Mouse (Mus musculus) spleen, postnatal 14 days (tissue): ENCODE measurements around the gene Kbtbd2.

Source experiments
- DNase-seq, 2 experiments: peaks; one replicate each; pipeline ENCODE4 v3.0.0; 2021 to 2022; ENCODE audit warnings: low spot score in 2 of 2

The Kbtbd2 gene

DNA sequence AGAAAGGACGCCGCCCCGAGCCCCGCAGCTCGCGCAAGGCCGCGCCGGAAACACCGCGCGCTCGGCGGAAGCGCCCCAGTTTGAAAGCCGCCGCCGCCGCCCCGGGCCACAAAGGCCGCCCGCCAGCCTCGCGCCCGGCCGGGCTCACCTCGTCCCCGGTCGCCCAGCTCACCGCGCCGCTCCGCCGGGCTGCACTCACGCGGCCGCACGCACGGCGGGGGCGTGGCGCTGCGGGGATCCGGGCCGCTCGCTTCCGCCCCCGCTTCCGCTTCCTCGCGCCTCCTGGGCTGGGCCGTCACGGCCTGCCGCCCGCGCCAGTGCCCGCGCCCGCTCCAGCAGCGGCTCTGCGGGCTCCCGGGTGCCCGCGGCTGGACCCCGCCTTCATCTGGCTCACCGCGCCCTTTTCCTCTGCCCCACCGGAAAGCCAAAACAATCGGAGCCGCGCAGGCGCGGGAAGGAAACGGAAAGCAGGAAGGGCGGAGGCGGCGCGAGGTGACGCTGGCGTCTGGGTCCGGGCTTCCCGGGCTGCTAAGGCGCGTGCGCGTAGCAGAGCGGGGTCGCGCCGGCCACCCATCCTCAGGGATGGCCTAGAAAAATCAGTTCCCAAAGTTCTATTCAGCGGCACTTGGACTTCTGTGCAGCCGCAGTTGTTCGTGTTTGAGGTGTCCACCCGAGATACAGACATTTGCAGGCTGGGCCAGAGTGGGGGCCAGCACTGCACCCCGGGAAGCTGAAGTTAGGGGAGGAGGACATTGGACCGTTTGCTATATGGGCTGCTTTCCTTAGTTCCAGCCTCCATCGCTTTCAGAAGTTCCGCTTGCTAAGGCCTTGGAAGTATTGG lies at the start of gene Kbtbd2:
Gene Kbtbd2, minus strand, starts transcription at position 503 of the 841 bp plus-strand sequence.
- peak; percentile 85 to 89 for DNase-seq

- DNase-seq, result no peak
Observed at GRCm38 (mm10) chr6:56844365-56844764, 46.8 kb upstream of the Kbtbd2 start.

- no peak for DNase-seq
Observed at GRCm38 (mm10) chr6:56843229-56843628, 45.6 kb upstream of the Kbtbd2 start.

DNA sequence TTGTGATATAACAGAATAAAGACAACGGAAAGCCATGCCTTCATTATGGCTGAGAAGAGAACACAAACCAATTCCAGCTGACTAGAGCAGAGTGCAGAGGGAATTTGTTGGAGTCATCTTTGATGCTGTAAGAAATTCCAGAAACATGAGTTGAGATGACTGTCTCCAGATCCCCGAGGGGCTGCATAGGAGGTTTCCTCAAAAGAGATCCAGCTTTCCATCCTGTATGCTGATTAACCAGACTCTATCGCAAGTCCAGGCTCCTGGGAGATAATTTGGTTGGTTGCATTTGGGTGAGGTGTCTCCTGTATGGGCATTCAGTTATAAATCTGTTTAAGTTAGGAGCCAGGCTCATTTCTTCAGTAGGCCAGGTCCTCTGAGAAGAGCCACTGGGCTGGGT lies 40.0 kb upstream of the Kbtbd2 start:
- DNase-seq, result no peak

DNA sequence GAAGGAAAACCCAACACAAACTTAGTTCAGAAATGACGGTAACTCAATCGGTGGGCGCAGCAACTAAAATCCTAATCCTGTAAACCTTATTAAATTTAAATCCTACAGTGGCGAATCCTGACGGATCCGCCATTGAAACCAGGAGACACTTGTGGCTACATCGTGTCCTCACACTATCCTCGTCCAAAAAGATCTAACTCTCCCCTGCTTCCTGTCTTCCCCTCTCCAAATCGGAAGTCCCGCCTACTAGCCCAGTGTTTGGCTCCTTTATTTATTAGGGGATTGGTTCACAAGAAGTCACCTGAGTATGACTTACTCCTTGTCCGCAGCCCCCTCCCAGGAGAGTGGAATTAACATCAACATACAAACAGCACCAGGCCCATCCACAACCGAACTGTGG lies 39.6 kb upstream of the Kbtbd2 start:
- DNase-seq, result no peak

DNA sequence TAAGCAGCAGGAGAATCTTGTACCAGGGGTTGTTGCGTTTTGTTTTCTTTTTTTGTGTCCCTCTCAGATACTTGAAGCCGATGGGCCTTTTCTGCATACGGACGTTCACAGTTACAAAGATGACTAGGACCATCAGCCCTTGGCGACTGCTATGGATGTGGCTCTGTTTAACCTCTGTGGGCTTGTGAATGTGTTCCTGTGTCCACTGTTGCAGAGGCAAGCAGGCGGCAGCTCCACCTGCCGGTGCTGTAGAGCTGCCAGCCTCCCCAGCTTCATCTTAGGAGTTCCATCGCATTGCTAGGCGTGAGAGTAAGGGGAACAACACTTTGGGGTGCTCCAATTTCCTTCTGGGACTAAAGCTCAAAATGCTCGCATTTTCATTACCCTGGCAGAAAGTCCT lies 37.9 kb upstream of the Kbtbd2 start:
- DNase-seq, result no peak

GRCm38 (mm10) chr6:56834769-56835168 lies 37.2 kb upstream of the Kbtbd2 start:
- DNase-seq, result no peak

- DNase-seq, result no peak
Observed at GRCm38 (mm10) chr6:56832830-56833229, 35.2 kb upstream of the Kbtbd2 start.

DNA sequence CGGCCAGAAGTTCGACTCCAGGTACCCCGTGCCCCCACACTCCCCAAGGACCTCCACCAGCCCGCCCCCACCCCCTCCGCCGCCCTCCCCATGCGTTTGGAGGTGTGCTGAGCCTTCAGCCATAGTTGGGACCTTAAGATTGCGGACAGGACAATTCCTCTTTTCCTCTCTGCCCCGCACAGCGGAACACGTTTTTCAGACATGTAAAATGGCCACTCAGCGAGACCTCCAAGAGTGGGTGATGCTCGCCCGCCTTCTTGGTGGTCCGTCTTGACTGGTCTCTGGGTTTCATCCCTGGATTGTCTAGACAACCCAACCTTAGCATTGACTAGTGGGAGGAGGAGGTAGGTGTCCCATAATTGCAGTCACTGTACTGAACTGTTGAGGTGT lies 34.8 kb upstream of the Kbtbd2 start:
- DNase-seq, result no peak

DNA sequence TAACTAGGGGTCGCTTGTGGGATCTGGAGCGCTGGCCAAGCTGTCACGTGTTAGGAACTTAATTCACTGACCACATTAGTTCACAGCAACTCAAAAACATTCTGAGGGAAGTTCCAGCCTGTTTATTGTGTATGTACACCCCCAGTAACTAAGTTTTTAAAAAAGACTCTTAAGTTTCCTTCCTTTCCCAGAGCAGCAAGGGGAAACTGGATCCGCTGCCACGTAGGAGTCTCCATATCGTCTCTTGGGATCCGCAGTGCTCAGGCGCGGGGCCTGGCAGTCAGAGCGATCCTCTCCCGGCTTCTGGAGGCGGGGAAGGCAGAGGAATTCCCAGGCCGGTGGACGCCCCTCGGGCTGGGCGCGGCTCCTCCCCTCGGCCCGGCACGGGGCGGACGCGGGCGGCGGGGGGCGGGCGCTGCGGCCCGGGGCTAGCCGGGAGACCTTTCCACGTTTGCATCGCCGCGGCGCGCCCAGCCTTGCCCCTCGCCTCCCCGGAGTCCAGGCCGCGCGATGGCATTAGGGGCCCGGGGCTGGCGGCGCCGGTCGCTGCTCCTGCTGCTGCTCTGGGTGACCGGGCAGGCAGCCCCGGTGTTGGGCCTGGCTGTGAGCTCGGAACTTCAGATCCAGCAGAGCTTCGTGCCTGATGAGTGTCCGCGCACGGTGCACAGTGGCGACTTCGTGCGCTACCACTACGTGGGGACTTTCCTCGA lies 34.2 kb upstream of the Kbtbd2 start, which contains the start of gene Fkbp9:
Gene Fkbp9, plus strand, starts transcription at position 363 of the 710 bp plus-strand sequence.
- DNase-seq, result peak in 1 of 2 experiments; percentile 7

DNA sequence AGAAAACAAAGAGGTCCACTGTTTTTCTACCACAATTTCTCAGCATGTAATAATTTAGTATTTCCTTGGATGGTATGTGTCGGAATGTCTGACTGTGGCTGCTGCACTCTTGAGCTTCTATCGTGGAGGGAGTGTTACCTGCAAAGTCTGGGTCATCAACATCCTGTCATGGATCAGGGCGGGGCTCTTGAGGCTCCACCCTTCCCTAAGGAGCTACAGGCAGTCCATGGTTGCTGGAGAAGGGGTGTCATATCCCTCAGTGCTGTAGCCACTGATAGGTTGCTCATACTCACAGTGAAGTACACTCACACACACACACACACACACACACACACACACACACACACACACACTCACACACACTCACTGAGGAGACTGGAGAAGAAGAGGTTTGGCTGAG lies 28.0 kb upstream of the Kbtbd2 start:
- DNase-seq, result no peak

- no peak for DNase-seq
Observed at GRCm38 (mm10) chr6:56819124-56819487, 21.5 kb upstream of the Kbtbd2 start.

DNA sequence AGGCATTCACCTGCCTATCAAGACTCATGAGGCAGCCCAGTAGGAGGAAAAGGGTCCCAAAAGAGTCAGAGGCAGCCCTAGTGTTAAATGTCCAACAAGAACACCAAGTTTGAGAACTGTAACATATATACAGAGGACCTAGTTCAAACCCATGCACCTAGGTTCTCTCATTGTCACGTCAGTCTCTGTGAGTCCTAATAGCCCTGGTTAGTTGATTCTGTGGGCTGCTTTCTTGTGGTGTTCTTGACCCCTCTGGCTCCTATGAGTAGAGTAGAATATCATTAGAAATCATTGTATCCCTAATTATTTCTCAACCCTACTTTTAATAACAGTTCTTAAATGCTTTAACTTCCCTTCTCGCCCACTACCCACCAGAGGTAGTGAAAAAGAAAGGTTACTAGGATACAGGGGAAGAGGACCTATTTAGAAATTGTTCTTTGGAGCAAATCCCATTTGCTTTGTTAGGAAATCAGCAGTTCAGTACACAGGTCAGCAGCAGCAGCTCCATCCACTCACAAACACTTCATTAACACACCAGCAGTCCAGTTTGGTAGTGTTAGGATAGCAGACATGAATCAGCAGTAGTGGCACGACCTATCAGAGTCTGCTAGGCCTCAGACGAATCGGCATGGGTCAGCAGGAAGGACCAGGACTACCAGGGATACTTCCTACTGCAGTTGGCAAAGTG lies 21.0 kb upstream of the Kbtbd2 start:
- DNase-seq, result no peak

DNA sequence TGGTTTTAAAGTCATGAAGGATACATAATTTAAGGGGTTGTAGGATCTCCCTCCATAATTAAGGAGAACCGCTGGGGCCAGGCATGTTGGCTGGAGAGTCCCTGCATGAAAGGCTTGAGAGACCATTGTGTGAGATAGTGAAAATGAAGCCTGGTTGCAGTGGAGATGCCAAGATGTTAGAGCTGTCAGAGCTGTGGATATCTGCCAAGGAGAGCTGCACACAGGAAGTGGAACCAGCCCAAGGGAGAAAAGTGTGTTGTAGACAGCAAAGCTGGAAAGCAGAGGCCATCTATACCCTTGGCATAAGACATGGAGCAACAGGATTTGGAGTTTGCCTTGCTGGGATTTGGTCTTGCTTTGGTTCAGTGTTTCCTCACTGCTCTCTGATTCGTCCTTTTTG lies 15.7 kb upstream of the Kbtbd2 start:
- no peak for DNase-seq

GRCm38 (mm10) chr6:56808656-56809055 lies 11.0 kb upstream of the Kbtbd2 start:
- DNase-seq, result peak in 1 of 2 experiments; percentile 9

- DNase-seq, result no peak
Observed at GRCm38 (mm10) chr6:56806195-56806594, 8.6 kb upstream of the Kbtbd2 start.

- no peak for DNase-seq
Observed at GRCm38 (mm10) chr6:56805026-56805425, 7.4 kb upstream of the Kbtbd2 start.

DNA sequence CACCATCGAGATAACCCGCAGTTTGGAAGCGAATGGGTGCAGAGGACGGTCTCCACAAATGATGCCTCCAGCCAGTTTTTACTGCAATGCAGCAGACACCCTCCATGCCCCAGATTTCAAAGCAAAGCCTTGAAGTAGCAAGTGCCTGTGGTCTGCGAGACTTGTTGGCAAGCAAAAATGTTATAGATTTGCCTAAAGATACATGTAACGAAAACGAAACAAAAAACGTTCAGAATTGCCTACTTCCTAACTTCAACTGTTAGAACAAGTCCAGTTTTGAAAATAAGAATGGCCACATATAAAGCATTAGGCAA lies 496 bp upstream of the Kbtbd2 start:
- DNase-seq, result no peak

- peak; percentile 11 to 25 for DNase-seq
Observed at GRCm38 (mm10) chr6:56796668-56797141, 908 bp downstream of the Kbtbd2 start.

- DNase-seq, result no peak
Observed at GRCm38 (mm10) chr6:56796232-56796631, 1.4 kb downstream of the Kbtbd2 start.

DNA sequence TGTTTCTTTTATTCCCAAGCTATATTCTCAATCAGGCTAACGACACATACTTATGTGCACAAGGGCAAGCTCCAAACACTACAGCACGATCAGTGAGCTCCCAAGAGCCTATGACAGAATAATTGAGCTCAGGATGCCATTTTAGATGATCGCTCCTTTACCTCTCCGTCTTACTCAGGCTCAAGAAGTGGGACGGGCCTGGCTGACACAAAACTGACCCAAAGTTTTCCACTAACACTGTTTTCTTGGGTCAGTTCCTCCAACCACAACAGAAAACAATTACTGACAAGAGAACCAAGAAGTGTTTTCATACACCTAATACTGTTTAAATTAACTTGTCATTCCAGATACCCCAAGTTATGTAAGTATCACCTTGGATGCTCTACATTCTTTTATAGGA lies 2.8 kb downstream of the Kbtbd2 start:
- DNase-seq, result no peak

DNA sequence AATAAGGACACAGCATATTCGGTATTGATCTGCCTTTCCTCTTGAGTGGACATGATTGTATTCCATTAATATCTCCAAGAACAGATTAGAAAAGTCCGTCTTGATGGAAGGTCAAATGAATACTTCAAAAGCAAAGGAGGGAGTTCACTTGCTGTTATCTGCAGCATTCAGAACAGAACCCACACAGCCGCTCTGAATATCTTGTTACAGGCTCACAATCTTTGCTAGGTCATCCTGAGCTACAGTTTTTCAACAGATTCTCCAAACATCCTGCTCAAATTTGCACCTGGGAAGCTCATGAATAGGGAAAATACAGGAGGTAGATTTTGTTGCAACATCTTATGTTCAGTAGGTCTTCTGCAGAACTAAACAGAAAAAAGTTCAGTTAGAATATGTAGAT lies 8.3 kb downstream of the Kbtbd2 start:
- no peak for DNase-seq

DNA sequence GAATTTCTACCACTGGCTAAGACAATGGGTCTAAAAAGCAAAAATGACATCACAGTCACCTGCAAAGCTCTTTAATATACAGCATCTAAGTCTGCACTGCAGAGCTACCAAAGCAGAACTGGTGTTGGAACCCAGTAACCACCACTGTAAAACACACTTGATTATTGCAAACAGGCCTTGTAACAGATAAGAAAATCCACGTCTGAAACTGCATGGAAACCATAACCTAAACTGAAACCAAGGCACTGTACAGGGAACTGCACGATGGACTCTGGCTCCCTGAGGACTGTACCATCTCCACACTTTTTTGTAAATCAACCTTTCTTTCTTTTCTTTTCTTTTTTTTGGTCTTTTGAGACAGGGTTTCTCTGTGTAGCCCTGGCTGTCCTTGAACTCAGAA lies 9.9 kb downstream of the Kbtbd2 start:
- no peak for DNase-seq
